Mouse (Mus musculus) adrenal gland, adult 2 months (tissue): ENCODE measurements around the gene Vwce. TPM values are rescaled to one million over a fixed set of nuclear protein-coding genes. Genes with fewer than 3 reads are reported as not detected.
A peak's percentile ranks its signal among the peaks of the same experiment; 100 is the strongest.

ENCODE experiments used
- DNase-seq: peaks from one replicate; pipeline ENCODE4 v3.0.0; 2021
- polyA plus RNA-seq: library from polyadenylated mRNA; depleted of rRNA; stranded (reverse); fragments of >200 nt; gene quantifications from 2 replicates; pipeline ENCODE4 v1.2.3, GENCODE M21; 2012
- total RNA-seq, 2 experiments: library from RNA; stranded (reverse); gene quantifications; 2 replicates each; pipeline ENCODE4 v1.2.3; 2021

Gene Vwce
- total and polyA plus RNA-seq, 3 experiments, result 0.17 to 0.79 (median 0.18) TPM

DNA sequence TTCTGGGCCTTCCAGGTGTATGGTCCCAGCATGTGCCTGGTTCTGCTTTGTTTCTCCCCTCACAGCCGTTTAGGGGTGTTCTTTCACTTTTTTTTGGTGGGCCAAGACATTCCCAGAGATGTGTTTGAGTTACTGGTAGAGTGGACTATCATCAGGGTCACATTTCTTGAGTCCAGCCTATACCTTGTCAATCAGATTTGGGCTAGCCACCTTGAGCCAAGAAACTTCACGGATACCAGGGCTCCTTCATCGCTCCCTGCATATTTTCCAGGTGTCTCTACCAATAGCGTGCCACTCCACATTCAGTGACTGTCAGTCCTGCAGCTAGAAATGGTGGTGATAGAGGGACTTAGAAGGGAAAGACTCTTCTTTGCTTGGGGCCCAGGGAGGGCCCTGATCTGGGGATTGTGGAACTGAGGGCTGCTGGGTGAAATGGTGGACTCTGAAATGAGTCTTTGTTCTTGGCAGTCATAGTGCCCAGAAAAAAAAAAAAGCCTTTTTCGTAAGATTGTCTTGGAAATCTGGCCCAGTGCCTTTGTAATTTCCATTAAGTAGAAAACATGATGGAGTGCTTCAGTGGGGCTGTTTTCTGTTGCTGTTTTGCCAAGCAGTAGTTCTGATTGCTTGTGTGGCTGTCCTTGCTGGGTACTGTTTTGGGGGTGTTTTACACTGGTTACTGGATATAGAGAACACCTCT, 55.6 kb downstream of the Vwce start:
- DNase-seq, result peak; percentile 45

DNA sequence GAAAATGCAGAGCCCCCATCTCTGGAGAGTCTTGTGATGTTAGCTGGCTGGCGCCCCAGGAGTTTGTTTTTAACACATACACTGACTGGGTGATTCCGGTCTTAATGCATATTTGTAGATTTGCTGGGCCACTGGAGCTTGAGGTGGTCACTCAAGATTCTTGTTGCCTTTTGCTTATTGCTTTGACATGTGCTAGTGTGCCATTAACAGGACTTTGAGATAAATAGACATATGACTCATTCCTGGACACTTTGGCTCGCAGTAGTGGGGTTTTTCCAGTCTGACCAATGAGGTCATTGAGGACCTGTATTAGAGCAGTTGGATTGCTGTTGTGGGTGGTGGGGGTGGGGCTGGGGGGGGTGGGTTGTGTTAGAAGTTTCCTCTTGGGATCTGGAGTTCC, 56.3 kb downstream of the Vwce start:
- peak; percentile 81 for DNase-seq

DNA sequence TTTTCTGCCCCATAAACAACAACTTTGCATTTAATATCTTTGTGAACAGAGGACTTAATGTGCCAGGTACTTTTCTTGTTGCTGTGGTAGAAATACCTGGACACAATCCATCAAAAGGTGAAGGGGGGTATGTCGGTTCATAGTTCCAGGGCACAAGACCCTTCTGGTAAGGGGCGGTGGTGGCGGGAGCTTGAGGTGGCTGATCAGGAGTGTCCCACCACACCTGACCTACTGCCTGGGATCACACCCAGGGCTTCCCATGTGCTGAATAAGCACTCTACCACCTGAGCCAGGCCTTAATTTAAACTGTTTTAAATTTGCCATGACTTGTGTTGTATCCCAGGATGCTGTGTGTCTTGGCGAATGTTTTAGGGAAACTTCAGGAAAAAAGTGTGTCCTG, 57.1 kb downstream of the Vwce start:
- no peak for DNase-seq

DNA sequence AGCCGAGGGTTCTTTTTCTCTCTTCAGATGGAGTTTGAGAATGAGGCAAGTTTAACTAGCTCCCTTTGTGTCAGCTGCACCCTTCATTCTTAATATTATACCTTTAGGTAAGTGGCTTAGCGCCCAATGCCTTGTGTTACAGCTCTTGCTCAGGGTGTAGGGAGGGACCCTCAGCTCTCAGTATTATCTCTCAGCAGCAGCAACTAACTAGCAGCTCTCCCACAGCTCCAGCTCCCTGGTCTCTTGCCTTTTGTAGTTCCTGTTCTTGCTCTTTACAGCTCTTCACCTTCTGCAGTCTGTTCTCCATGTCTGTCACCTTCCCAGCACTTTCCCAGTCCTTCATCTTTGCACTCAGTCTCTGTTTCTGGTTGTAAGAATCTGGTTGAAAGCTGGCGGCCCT, 57.6 kb downstream of the Vwce start:
- DNase-seq, result no peak

DNA sequence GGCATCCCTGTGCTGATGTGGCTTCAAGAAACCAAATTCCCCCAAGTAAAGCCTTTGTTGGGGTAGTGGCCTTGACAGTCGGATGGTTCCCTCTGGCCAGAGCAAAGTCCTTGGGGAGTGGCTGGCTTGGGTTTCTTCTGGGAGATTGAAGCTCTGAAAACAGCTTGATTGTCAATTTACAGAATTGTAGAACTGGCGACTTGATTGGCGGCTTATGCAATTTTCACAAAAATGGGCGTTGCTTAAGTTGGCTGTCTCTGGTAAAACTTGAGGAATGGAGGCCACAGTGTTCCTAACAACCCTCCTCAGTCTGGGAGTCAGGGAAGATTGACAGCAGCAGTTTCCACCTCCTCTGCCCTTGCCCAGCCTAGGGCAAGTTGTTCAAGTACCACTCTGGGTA, 58.3 kb downstream of the Vwce start:
- DNase-seq, result peak; percentile 44

DNA sequence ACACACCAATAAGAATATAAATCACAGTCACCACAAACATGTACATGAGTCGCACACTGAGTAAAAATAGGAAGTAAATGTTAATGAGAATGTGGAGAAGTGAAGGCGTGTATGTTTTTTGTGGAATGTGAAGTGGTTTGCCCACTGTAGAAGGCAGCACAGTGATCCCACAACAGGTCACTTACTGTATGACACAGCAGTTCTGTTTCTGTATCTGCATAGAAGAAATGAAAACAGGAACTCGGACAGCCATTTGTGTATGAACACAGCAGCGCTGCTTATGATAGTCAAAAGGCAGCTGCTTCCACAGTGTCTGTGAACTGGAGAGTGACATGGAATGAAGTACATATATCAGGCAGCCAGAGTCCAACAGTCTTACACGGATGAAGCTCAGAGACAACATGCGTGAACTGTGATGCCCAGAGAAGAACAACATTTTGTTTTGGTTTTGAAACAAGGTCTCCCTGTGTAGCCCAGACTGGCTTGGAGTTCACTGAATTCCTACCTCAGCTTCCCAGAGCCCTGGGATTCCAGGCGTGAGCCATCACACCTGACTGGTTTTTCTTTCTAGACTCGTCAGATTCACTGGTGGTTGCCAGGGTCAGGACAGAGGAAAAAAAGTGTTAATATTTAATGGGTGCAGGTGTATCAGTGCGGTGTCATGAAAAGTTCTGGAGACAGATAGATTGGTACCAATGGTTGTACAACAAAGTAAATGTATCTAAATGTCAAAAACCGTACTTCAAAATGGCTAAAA, 60.1 kb downstream of the Vwce start:
- no peak for DNase-seq

DNA sequence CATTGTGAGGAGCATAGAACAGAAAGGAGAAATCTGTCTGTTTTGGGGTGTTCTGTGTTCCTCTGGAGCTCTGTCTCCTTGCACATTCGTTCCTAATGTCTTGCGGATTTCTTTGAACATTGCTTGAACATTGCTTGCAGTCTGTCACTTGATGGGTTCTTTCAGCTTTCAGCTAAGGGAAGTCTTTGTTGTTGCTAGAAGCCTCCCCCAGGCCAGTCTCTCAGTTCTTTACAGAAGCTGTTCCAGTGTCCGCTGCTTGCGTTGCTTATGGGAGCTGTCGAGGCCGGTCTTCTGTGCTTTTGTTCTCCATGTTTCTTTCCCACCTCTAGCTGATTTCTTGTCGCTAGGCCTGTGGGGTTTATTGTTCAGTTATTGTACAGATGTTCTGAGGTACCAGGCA, 61.8 kb downstream of the Vwce start:
- DNase-seq, result no peak

DNA sequence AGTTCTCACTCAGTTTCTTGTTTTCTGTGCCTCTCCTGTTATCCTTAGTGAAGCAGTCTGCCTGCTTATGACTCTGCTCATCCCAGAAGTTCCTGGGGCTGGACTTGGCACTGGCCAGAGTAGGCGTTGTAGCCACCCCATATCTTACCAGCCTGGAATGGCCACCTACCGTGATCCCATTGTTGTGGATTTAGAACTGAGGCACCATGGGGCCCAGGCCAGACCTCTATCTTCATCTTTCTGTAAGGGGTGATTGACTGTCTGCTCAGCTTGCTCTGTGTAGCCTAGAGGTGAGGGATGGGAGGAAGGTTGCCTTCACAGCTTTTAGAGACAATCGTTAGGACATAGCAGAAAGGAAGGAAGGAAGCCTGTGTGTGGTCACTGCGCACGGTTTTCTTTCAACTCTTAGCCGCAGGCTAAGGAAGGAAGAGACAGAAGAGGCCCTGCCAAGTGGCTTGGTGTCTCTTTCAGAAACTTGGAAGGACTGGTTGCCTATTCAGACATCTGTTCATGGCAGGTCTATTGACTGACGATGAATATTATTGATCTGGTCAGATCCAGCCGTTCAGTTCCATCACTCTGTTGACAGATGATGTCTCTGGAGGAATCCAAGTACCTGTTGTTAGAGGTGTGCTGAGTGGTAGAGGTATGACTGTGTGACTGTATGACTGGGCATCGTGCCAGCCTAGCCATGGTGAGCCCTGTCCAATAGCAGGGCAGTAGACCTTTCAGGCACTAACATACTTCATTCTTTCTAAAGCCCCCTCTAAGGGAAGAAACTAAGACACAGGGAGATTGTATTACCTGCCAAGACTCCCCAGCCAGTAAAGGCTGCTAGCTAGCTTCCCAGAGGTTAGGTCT, 64.3 kb downstream of the Vwce start:
- DNase-seq, result no peak

DNA sequence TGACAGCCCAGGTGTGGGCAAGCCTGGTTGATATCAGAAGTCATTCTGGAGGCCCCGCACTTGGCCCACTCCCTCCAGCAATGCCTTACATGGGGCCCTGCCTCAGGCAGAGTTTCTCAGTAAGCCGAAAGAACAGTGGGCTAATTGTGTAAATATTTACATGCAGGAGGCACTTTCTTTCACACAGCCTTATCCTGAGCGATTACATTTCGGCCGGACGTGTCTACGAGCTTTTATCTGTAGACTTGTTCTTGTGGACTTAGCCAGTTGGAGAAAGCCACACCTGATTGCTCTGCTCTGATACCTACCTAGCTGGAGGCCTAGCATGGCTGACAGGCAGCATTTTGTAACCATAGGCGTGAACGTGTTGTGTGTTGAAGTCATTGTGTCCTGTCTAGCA, 65.8 kb downstream of the Vwce start:
- no peak for DNase-seq

DNA sequence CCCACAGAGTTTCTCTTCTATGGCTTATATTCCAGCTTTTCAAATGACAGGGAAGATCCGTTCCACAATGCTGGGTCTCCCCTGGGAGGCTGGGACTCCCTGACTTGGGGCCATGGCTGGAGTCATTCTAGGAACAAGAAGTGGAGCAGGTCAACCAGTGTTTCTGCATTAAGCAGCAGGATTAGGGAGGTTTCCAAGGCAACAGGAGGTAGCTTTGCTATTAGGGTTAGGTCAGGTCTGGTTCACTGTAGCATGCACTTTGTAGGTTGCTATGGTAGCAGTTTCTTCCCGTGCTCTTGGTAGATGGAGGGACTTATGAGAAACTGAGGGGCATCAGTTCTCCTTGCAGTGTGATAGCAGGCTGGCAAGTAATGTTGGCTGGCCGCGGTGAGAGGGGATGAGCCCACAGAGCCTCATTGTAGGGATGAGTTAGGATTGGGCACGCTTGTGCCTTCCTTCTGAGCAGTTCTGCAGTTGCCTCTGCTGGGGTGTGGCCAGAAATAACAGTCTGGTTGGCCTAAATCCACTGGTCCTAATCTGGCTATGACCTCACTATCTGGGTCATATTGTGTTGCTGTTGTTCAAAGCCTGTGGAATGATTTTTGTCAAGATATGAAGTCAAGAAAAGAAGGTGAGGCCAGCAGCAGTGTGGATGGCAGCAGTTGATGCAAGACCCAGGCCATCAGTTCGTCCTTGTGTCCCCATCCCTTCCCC, 67.2 kb downstream of the Vwce start:
- DNase-seq, result peak; percentile 52

DNA sequence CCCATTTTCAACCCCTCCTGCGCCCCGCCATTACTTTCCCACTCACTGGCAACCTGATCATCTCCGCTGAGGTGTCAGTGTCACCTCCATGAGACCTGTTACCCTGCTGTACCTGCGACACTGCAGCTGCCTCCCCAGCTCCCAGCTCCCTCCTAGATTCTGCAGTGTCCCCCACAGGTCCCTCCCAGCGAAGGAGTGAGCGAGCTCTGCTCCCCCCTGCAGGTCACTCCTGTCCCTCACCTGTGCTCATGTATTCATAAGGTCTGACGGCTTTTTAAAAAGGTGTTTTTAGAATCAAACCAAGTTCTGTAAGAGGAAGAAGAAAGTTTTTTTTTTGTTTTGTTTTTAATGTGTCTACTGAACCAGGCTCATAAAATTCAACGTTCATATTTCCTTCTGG, 68.1 kb downstream of the Vwce start:
- no peak for DNase-seq

DNA sequence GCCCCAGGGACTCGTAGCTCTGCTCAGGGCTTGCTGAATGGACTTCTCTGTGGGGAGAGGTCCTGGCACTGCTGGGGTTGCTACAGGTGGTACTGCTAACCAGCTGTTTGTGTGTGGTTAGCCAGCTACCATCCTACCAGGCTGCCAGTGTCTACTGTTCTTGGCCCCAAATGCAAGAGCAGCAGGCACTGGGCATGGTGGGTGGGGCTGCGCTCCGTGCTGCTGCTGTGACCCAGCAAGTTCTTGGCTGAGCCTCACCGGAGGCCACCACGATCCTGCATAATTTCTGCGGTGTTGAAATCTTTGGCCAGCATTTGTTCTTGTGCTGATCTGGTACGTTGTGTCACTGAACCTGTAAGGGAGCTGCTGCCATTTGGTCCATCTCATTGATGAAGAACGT, 69.5 kb downstream of the Vwce start:
- DNase-seq, result peak; percentile 65

DNA sequence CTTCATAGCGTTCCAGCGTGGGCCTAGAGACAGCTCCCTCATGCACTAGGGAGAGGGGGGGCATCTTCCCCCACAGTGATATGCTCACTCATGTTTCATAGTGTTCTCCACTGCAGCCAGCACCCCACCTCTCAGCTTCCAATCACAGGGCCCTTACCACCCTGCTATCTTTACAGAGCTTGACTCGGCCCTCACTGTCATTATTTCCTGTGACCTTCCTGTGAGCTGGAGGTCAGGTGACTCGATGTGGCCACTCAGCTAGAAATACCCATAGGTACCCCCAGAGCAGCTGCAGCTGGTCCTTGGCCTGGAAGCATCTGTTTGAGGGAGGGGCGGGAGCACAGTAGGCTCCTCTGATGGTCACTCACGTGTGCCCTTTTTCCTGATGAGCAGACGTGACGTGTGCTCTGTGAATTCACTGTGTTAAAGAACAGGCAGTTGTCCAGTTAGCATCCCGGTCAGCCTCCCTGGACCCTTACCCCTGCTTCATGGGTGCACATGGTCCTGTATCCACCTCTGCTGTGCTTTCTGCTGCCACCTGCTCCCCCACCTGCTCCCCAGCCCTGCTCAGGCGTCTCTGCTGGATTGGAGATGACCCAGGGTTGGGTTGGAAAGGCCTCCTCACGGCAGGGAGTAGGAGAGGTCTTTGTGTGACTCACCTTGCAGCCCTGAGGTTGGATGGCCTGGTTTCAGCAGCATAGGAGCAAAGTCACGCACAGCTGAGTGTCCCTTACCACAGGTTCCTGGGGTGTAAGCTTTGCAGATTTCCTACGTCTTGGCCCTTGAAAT, 73.3 kb downstream of the Vwce start:
- peak; percentile 24 for DNase-seq

DNA sequence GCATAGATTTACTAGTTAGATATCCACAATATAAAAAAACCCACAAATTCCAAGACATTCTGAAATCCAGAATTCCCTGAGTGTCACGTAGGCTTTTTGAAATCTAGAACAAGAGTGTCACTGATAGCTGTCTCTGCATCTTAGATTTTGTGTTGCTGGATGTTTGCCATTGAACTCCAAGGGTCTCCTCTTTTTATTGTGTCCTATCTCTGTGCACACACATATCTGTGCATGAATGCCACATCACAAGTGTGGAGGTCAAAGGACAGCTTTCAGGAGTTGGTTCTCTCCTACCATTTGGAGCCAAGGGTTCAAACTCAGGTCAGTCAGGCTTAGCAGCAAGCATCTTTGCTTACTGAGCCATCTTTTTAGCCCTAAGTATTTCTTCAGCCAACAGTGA, 73.9 kb downstream of the Vwce start:
- DNase-seq, result no peak

DNA sequence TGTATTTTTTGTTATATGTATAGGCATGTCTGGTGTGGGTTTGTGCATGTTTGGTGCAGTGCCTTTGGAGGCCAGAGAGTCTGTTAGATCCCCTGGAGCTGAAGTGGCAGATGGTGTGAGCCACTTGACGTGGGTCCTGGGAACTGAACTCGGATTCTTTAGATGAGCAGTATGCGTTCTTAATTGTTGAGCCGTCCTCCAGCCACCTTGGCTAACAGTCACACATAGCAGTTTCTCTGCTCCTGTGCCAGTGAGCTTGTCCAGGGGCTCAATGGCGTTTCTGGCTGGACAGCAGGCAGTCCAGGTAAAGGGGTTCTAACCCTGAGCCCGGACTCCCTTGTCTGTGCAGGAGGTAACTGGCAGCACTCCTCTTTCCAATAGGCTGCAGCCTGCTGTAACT, 74.9 kb downstream of the Vwce start:
- no peak for DNase-seq

DNA sequence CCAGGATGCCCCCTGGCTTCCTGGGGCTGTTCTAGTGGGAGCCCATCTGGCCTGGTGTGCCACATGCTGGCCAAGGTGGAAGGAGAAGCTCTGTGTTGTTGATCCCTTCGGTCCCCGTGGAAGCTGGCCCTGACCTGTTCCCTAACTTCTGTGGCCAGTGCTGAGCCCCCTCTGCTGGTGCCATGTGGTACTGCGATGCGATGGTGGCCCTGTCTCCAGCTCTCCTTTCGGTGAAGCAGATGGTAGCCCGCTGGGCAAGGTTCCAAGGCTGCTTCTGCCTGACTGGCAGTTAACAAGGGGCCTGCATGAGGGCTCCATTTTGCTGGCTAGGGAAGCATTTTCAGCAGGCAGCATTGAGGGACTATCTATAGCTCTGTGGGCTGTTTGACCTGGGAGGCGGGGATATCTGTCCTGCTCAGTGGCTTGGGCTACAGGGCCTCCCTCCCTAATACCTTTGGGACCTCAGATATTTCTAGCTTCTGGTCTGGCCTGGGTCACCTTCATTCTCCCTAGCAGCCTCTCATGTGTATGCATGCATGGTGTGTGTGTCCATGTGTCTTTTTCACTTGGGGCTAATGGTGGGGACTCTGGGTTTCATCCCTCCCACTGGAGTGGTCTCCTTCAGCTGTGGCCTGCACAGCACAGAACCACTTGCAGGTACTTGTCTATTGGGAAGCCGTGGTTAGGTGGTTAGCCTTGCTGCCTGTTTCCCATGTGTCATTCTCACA, 75.5 kb downstream of the Vwce start:
- DNase-seq, result peak; percentile 95

DNA sequence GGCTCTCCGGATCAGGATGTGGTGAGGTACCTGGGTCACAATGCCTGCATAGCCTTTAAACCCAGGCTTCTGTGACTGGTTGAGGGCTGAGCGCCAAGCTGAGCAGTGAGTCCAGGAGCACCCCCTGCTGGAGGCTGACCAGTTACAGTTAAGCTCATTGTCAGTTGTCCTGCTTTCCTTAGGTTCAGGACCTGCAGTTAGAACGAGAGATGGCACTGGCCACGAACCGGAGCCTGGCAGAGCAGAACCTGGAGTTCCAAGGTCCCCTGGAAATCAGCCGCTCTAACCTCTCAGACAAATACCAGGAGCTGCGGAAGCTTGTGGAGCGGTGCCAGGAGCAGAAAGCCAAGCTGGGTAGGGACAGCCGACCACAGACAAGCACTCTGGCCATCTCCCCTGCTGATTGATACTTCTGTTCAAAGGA, 76.1 kb downstream of the Vwce start:
- DNase-seq, result peak; percentile 63

DNA sequence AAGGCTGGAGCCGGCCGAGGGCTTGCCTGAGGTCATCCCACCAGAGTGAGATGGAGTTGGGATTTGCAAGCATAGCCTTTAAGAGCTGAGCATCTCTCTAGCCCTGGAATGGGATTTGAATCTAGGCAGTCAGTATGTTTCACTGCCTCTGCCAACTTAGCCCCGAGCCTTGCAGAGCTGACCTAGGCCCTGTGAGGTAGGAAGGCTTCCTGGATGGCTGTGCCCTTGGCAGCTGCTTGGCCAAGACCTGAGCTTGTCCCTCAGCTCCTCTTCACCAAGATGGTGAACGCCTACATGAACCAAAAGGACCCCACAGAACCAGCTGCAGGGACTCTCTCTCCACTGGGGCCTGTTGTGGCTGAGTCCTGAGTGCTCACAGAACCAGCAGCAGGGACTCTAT, 76.7 kb downstream of the Vwce start:
- no peak for DNase-seq

DNA sequence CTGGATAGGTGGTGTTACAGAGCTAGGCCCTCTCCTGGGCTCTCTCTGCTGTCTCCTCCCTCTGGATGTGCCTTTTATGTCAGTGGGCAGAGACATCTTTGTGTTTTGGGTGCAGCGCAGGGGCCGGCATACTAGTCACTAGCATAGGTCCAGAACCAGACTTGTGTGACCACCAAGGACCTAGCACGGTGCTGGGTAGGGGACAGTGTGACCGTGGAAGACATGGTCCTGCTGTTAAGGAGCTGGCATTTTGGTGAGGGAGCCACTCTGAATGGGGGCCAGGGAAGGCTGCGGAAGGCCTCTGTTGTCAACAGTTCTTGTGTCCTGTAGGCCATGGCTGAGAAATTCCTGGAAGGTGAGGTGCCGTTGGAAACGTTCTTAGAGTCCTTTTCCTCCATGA, 78.2 kb downstream of the Vwce start:
- DNase-seq, result no peak

DNA sequence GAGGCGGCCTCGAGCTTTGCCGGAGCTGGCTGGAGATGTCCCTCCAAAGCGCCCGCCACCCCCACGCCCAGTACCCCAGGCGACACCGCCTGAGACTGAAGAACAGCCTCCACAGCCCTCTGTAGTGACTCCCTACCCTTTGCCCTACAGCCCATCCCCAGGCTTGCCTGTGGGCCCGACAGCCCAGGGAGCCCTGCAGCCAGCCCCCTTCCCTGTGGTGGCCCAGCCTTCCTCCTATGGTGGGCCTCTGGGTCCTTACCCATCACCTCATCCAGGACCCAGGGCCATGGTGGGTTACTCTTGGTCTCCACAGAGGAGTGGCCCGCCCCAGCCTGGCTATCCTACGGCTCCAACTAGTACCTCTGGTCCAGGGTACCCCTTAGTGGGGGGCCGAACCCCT, 78.6 kb downstream of the Vwce start:
- no peak for DNase-seq

DNA sequence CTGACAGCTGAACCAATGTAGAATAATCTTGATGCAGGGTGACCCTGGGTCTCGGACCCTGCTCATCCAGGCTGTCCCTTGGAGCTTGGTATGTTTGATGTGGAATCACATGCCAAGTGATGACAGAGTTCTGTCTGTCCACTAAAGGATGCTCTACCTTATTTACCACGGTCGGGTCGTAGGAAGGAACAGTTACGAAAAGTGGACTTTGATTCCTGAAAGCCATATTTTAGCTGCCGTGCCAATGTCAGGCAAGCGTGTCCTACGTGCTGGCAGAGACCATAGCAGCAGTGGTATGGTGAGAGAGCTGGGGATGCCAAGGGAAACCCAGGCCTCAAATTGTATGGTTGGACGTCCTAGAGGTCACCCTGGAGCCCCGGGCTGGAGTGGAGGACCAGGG, 79.5 kb downstream of the Vwce start:
- no peak for DNase-seq
